Mouse (Mus musculus): ENCODE measurements at regions not wholly inside any gene's neighbourhood (a gene's known extent, or its start where the extent isn't known, plus 50 kb on each side); places are given as distances from the start of the nearest gene placed in this dataset.

GRCm38 (mm10) chr3:15128370-15128769, 203.7 kb downstream of the Gm9733 start:
- TF ChIP-seq CTCF (IDR thresholded peaks at IDR 0.05; ENCODE audit: borderline replicate concordance, extremely low read depth, insufficient read depth, insufficient read length) (no peak), POLR2A (IDR thresholded peaks at IDR 0.05; ENCODE audit: borderline replicate concordance, extremely low read depth, insufficient read depth, insufficient read length, poor library complexity, severe bottlenecking) (no peak)
